Mouse (Mus musculus) myocyte (in vitro differentiated cells): Measurements from ENCODE around the gene Cops7b.
A peak's percentile ranks its signal among the peaks of the same experiment; 100 is the strongest.

Experiments
- CEBPB ChIP-seq: IDR thresholded peaks from 2 replicates; pipeline ENCODE4 v1.6.1; 2011; ENCODE audit warnings: mild to moderate bottlenecking, moderate library complexity; ENCODE audit not compliant: poor library complexity, insufficient read depth, severe bottlenecking
- E2F4 ChIP-seq: IDR thresholded peaks from one replicate; pipeline ENCODE4 v1.6.1; 2011; ENCODE audit warnings: mild to moderate bottlenecking, control low read depth, moderate library complexity; ENCODE audit not compliant: insufficient read depth
- MAX ChIP-seq: IDR thresholded peaks from one replicate; pipeline ENCODE4 v1.6.1; 2011; ENCODE audit warnings: low read depth, mild to moderate bottlenecking, control low read depth
- MYOD1 ChIP-seq, 3 experiments: IDR thresholded peaks; one replicate each; pipeline ENCODE4 v1.6.1; 2011; ENCODE audit warnings: control low read depth in 2 of 3, low read depth in 2 of 3, mild to moderate bottlenecking in 2 of 3, moderate library complexity in 1 of 3; ENCODE audit not compliant: insufficient read length in 2 of 3, control insufficient read depth in 1 of 3
- MYOG ChIP-seq, 3 experiments: IDR thresholded peaks; one replicate each; pipeline ENCODE4 v1.6.1; 2011; ENCODE audit warnings: control low read depth in 2 of 3, low read depth in 2 of 3, mild to moderate bottlenecking in 2 of 3; ENCODE audit not compliant: insufficient read length in 2 of 3, control insufficient read depth in 1 of 3, insufficient read depth in 1 of 3
- POLR2A ChIP-seq: IDR thresholded peaks from one replicate; pipeline ENCODE4 v1.6.1; 2011; ENCODE audit warnings: low read depth, mild to moderate bottlenecking, control low read depth, moderate library complexity; ENCODE audit not compliant: insufficient read length
- POLR2AphosphoS2 ChIP-seq: IDR thresholded peaks from one replicate; pipeline ENCODE4 v1.6.1; 2011; ENCODE audit warnings: low read depth, control low read depth; ENCODE audit not compliant: insufficient read length
- TCF12 ChIP-seq: IDR thresholded peaks from one replicate; pipeline ENCODE4 v1.6.1; 2011; ENCODE audit warnings: mild to moderate bottlenecking, control low read depth; ENCODE audit not compliant: poor library complexity, insufficient read depth, severe bottlenecking
- TCF3 ChIP-seq: IDR thresholded peaks from one replicate; pipeline ENCODE4 v1.6.1; 2011; ENCODE audit warnings: low read depth, control low read depth; ENCODE audit not compliant: insufficient read length
- USF1 ChIP-seq: IDR thresholded peaks from one replicate; pipeline ENCODE4 v1.6.1; 2011; ENCODE audit warnings: low read depth, mild to moderate bottlenecking, control low read depth, moderate library complexity

- TF ChIP-seq POLR2A (peak; percentile 38), USF1 (peak; percentile 48), POLR2AphosphoS2 (no peak), CEBPB (no peak), E2F4 (no peak), MAX (peak; percentile 34), MYOD1 (IDR thresholded peaks at IDR 0.05; ENCODE audit: control insufficient read depth in 1 of 3, insufficient read length in 2 of 3, low read depth in 2 of 3) (no peak), TCF3 (no peak), TCF12 (no peak), MYOG (IDR thresholded peaks at IDR 0.05; ENCODE audit: control insufficient read depth in 1 of 3, insufficient read depth in 1 of 3, insufficient read length in 2 of 3, low read depth in 2 of 3) (no peak)
These were observed 40.6 kb downstream of the Cops7b start for GRCm38 (mm10) chr1:86623001-86624000.
